Mouse (Mus musculus) central nervous system, embryonic 11.5 days (tissue): Measurements from ENCODE around the gene Cnih1. TPM values are rescaled to one million over a fixed set of nuclear protein-coding genes. Genes with fewer than 3 reads are reported as not detected.

Experiments used
- polyA plus RNA-seq: library from polyadenylated mRNA; depleted of rRNA; stranded (reverse); fragments of >200 nt; gene quantifications from 2 replicates; pipeline ENCODE4 v1.2.3, GENCODE M21; 2012; rRNA removed

The Cnih1 gene
- polyA plus RNA-seq = 45.9 and 98.0 TPM in 2 replicates

DNA sequence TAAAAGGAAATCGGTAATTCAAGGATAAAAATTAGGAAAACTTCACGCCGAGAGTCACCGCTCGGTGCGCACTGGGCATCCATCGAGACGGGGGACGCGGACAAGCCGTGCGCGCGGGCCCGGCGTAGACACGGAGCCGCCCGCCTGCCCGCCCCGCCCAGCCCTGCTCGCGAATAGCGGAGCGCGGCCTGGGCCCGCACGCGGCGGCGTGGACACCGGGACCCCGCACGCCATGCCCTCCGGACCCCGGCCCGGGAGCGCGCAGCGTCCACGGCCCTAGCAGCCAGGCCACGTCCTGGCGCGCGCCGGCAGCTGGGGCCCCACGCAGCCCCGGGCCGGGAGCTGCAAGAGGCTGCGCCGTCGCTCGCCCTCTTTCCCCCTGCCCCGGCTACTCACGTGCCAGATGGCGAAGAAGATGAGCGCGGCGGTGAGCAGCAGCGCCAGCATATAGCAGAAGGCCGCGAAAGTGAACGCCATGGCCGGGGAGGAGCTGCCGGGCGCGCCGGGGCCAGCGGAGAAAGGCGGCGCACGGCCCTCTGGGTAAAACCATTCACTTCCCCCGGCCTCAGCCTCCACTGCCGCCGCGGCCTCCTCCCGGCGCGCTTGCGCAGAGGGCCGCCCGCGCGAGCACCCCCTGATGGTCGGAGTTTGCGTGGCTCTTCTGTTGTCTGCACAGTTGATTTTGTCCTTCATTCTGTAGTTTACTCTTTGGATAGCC, at the start of gene Cnih1:
Gene Cnih1, minus strand, starts transcription at position 625 of the 718 bp plus-strand sequence.

DNA sequence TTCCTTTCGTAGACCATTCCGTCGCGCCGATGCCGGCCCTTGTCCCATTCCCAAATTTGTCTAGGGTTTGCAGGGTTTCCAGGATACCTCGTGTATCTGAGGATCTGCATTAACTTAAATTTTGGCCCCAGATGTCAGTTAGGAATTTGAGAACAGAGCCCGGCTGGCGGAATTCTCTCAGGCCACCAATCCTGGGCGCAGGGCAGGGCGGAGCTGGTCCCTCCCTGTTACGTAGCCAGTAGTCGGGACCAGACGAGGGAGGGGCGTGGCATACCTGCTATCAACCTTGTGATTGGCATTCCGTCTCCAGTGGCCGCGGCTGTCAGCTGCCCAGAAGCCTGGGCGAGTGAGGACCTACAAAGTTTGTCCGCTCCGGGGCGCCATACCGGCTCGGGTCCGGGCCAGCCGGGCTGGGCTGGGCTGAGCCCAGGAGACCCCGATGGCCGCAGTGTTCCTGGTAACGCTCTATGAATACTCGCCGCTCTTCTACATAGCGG, 43.7 kb upstream of the Cnih1 start, which contains the start of gene Cgrrf1:
Gene Cgrrf1, plus strand, starts transcription at position 289 of the 497 bp plus-strand sequence.

DNA sequence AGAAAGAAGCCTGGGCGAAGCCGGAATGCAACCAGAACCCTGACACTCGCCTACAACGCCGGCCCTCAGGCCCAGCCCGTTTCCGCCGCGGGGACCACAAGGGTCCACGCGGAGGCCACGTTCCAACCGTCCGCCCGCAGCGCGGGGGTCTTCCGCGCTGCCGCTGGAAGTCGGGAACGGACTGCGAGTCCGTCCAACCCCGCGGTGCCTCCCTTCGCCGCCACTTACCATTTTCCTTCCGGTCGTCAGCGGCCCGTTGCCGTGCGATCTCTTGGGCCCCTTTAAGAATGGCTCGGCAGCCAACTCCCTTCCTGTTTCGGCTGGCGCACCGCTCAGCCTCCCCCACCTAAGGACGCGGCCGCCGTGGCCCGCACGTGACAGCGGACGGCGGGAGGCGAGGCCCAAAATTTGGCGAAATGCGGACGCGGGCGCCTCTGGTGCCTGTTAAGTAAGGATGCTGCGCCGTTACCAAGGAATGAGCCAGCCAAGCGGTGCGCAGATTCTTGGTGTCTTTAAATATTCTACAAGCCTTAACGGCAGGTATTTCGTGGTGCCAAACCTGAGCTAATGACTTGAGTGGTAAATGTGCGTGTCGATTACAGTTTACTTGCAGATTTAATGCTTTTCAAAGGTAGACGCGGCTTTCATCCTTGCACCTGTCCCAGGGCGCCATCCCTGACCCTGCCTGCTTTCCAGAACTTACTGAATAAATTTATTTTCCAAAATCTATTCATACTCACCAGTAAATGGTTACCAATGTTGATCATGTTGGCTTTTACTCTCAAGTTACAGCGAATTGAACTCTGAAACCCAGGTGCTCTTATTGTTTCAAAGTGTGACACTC, 33.9 kb upstream of the Cnih1 start, which contains the start of gene Gmfb:
Gene Gmfb, minus strand, starts transcription at position 370 of the 844 bp plus-strand sequence.

DNA sequence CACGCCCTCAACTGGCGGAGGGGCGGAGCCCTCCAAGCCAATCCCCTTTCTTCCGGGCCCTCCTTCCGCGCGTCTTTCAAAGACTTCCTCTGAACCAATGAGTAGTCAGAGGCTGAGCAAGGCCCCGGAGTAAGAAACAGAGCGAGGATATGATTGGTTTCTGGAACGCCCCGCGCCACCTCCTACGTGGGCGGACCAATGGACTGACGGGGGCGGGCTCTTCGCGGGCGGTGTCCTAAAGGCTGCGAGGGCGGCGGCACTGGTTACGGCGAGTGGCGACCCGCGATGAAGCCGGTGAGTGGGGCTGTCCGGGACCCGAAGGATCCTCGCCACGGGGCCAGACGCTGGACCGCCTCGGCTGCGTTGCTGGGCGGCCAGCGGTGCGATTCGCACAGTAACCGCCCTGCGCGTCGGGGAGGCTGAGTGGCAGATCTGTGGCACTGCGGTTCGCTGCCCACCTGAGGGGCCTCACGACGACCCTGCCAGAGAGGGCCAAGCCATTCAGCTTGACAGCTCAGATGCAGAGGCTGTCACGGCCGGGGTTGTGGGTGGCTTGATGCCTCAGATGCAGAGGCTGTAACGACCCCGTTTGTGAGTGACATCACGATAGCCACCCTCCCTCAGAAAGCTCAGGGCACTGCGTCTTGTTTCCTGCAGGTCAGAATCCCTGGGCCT, 27.7 kb downstream of the Cnih1 start, which contains the start of gene Cdkn3:
Gene Cdkn3, plus strand, starts transcription at position 187 of the 675 bp plus-strand sequence.

Other genes with a start within 250 kb of the Cnih1 start
- gene Cdkn3, start 27.9 kb downstream of the Cnih1 start, polyA plus RNA-seq = 18.0 and 26.2 TPM in 2 replicates
- 33.3 and 56.8 TPM in 2 replicates for gene Gmfb, start 33.8 kb upstream of the Cnih1 start, polyA plus RNA-seq
- 23.0 and 33.4 TPM in 2 replicates for gene Cgrrf1, start 43.7 kb upstream of the Cnih1 start, polyA plus RNA-seq
- 8.1 and 10.8 TPM in 2 replicates for gene Samd4, start 94.4 kb upstream of the Cnih1 start, polyA plus RNA-seq